Mouse (Mus musculus) retina, postnatal 7 days (tissue): ENCODE data around the gene Rab8a.

Experiments used
- DNase-seq: peaks from one replicate; pipeline ENCODE4 v3.0.0-alpha.2; 2012; ENCODE audit warnings: low read depth, low spot score

Gene Rab8a

GRCm38 (mm10) chr8:72146056-72146455, 14.9 kb upstream of the Rab8a start:
- DNase-seq = no peak

GRCm38 (mm10) chr8:72146556-72146955, 14.4 kb upstream of the Rab8a start:
- no peak for DNase-seq

GRCm38 (mm10) chr8:72147266-72147665, 13.7 kb upstream of the Rab8a start:
- DNase-seq = no peak

GRCm38 (mm10) chr8:72149056-72149455, 11.9 kb upstream of the Rab8a start:
- no peak for DNase-seq

- no peak for DNase-seq
Observed at GRCm38 (mm10) chr8:72151418-72152078, 9.5 kb upstream of the Rab8a start.

- no peak for DNase-seq
Observed at GRCm38 (mm10) chr8:72153382-72153781, 7.6 kb upstream of the Rab8a start.

- no peak for DNase-seq
Observed at GRCm38 (mm10) chr8:72158096-72158495, 2.9 kb upstream of the Rab8a start.

GRCm38 (mm10) chr8:72158726-72159125, 2.3 kb upstream of the Rab8a start:
- no peak for DNase-seq

GRCm38 (mm10) chr8:72160007-72160406, 993 bp upstream of the Rab8a start:
- DNase-seq = no peak

GRCm38 (mm10) chr8:72162821-72163220, 1.8 kb downstream of the Rab8a start:
- no peak for DNase-seq

GRCm38 (mm10) chr8:72169098-72169668, 8.2 kb downstream of the Rab8a start:
- DNase-seq = no peak

- no peak for DNase-seq
Observed at GRCm38 (mm10) chr8:72169681-72170249, 8.8 kb downstream of the Rab8a start.

GRCm38 (mm10) chr8:72177346-72177925, 16.4 kb downstream of the Rab8a start:
- DNase-seq = peak; percentile 46

GRCm38 (mm10) chr8:72183554-72184202, 22.7 kb downstream of the Rab8a start:
- DNase-seq = no peak

GRCm38 (mm10) chr8:72187793-72188331, 26.9 kb downstream of the Rab8a start:
- no peak for DNase-seq

- no peak for DNase-seq
Observed at GRCm38 (mm10) chr8:72189417-72190214, 28.6 kb downstream of the Rab8a start, which contains the start of gene Hsh2d. TSS of gene Hsh2d (plus strand) at chr8:72189638.

- DNase-seq = no peak
Observed at GRCm38 (mm10) chr8:72190215-72190539, 29.2 kb downstream of the Rab8a start.

- DNase-seq = no peak
Observed at GRCm38 (mm10) chr8:72192065-72192464, 31.1 kb downstream of the Rab8a start.

- no peak for DNase-seq
Observed at GRCm38 (mm10) chr8:72197997-72198396, 37.0 kb downstream of the Rab8a start.

GRCm38 (mm10) chr8:72208582-72208981, 47.6 kb downstream of the Rab8a start:
- DNase-seq = no peak

GRCm38 (mm10) chr8:72210222-72210621, 49.2 kb downstream of the Rab8a start:
- DNase-seq = no peak
